Mouse (Mus musculus): ENCODE data around the gene Orai3.
A peak's percentile ranks its signal among the peaks of the same experiment; 100 is the strongest.

The Orai3 gene

DNA sequence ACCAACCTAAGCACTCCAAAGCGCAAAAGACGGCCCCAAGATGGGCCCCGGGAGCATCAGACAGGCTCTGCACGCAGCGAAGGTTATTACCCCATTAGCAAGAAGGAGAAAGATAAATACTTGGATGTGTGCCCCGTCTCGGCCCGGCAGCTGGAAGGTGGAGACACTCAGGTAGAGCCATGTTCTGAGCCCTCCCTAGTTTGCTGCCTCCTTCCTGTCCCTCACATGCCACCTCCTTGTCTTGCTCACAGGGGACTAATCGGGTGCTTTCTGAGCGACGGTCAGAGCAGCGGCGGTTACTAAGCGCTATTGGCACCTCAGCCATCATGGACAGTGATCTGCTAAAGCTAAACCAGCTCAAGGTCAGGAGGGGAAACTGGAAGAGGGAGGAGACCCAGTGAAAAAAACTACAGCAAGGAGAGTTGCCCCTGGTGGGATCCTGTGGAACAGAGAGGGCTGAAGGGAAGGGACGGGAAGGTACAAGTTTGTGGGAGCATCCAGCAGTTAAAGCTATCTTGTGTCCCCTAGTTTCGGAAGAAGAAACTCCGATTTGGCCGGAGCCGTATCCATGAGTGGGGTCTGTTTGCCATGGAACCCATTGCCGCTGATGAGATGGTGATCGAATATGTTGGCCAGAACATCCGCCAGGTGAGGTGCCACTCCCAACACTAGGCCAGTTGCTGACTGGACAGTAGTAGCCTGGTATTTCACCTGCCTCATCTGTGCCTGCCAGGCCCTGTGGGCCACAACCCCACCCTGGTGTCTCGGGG lies 27.6 kb downstream of the Orai3 start:
- Histone ChIP-seq H3K4me3 (replicated peaks; ENCODE audit: low read length) (no peak overlapping the region), H3K9me3 (ENCODE audit: low read length) (no peaks in the 10 kb centered on the region), H3K36me3 (ENCODE audit: insufficient read depth, low read length) (peaks cover 87% of the 10 kb centered on the region), H3K27me3 (ENCODE audit: insufficient read depth, low read length) (no peaks in the 10 kb centered on the region), H3K4me1 (replicated peaks; ENCODE audit: low read depth, low read length) (peaks cover 64% of the 10 kb centered on the region)
- TF ChIP-seq NANOG (IDR thresholded peaks at IDR 0.05; ENCODE audit: borderline replicate concordance, low read length) (no peak), CTCF (conservative IDR thresholded peaks at IDR 0.05; ENCODE audit: low read length) (no peak), POU5F1 (IDR thresholded peaks at IDR 0.05; ENCODE audit: borderline replicate concordance, low read length) (no peak)

- Histone ChIP-seq H3K9me3 (ENCODE audit: low read length) (no peaks in the 10 kb centered on the region), H3K4me3 (replicated peaks; ENCODE audit: low read length) (no peak overlapping the region), H3K27me3 (ENCODE audit: insufficient read depth, low read length) (no peaks in the 10 kb centered on the region), H3K4me1 (replicated peaks; ENCODE audit: low read depth, low read length) (peaks cover 69% of the 10 kb centered on the region), H3K36me3 (ENCODE audit: insufficient read depth, low read length) (peaks cover 85% of the 10 kb centered on the region)
- TF ChIP-seq CTCF (conservative IDR thresholded peaks at IDR 0.05; ENCODE audit: low read length), result no peak
- TF ChIP-seq POU5F1 (IDR thresholded peaks at IDR 0.05; ENCODE audit: borderline replicate concordance, low read length), result no peak
- TF ChIP-seq NANOG (IDR thresholded peaks at IDR 0.05; ENCODE audit: borderline replicate concordance, low read length), result no peak
These were observed 29.0 kb downstream of the Orai3 start for GRCm38 (mm10) chr7:127798591-127798990.

DNA sequence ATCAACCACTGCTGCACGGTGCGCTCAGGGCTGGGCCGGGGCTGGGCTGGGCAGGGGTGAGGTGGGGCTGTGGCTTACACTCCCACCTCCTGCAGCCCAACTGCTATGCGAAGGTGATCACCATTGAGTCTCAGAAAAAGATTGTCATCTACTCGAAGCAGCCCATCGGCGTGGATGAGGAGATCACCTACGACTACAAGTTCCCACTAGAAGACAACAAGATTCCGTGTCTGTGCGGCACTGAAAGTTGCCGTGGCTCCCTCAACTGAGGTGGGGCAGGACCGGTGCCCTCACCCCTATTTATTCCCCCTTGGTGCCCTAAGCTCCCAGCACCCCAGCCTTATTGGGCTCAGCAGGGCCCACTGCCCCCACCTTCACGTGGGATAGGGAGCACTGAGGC lies 29.6 kb downstream of the Orai3 start:
- Histone ChIP-seq H3K4me3 (replicated peaks; ENCODE audit: low read length) (no peak overlapping the region), H3K27me3 (ENCODE audit: insufficient read depth, low read length) (no peaks in the 10 kb centered on the region), H3K36me3 (ENCODE audit: insufficient read depth, low read length) (peaks cover 82% of the 10 kb centered on the region), H3K9me3 (ENCODE audit: low read length) (no peaks in the 10 kb centered on the region), H3K4me1 (replicated peaks; ENCODE audit: low read depth, low read length) (peaks cover 75% of the 10 kb centered on the region)
- TF ChIP-seq NANOG (IDR thresholded peaks at IDR 0.05; ENCODE audit: borderline replicate concordance, low read length) (no peak), POU5F1 (IDR thresholded peaks at IDR 0.05; ENCODE audit: borderline replicate concordance, low read length) (no peak), CTCF (conservative IDR thresholded peaks at IDR 0.05; ENCODE audit: low read length) (no peak)

DNA sequence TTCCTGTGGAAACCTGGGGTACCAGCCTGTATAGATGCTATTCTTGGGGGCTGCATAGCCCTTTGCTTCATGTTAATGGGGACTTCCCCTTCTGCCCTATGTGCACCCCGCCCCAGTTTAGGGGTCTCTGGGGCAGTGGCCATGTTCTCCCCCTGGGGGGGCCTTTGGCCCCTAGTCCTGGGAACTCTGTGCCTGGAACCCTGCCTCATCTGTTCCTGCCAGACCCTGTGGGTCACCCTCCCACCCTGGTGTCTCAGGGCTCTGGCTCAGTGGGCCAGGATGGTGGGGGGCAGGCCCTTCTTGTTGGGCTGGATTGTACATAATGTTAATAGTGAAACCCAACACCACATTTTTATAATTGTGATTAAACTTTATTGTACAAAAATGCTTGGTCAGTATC lies 30.1 kb downstream of the Orai3 start:
- TF ChIP-seq NANOG (IDR thresholded peaks at IDR 0.05; ENCODE audit: borderline replicate concordance, low read length), result no peak
- TF ChIP-seq POU5F1 (IDR thresholded peaks at IDR 0.05; ENCODE audit: borderline replicate concordance, low read length), result no peak
- TF ChIP-seq CTCF (conservative IDR thresholded peaks at IDR 0.05; ENCODE audit: low read length), result no peak

DNA sequence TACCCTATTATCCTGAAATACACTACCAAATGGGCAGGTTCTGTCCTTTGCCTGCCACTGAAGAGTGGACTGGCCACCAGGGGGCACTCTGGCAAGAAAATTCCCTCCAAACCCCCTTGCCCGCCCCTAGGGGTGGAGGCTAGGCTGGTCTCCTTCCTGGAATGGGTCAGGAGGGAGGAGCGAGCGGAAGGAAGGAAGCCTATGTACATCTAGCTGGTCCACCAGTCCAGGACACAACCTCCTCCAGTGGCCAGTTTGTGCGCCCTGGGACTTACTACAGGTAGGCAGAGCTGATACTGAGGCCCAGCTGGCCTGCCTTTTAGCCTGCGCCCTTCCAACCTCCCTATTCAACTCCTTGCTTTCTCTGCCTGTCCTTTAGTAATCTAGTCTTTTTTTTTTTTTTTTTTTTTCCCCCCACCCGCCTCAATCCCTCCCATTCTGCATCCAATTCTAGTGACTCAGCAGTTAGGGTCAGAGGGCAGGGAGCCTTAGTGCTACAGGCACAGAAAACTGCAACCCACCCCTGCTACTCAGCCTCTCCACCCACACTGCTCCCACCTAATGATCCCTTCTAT lies 30.9 kb downstream of the Orai3 start, which contains the start of gene Hsd3b7:
Hsd3b7 (plus strand) TSS at position 170 of the 575 bp plus-strand sequence.
- Histone ChIP-seq H3K9me3 (ENCODE audit: low read length) (no peaks in the 10 kb centered on the region), H3K4me3 (replicated peaks; ENCODE audit: low read length) (peak within 1 kb of the TSS; percentile 66), H3K27me3 (ENCODE audit: insufficient read depth, low read length) (no peaks in the 10 kb centered on the region), H3K4me1 (replicated peaks; ENCODE audit: low read depth, low read length) (peaks cover 70% of the 10 kb centered on the region), H3K36me3 (ENCODE audit: insufficient read depth, low read length) (peaks cover 70% of the 10 kb centered on the region)
- TF ChIP-seq CTCF (conservative IDR thresholded peaks at IDR 0.05; ENCODE audit: low read length), result peak; percentile 92
- TF ChIP-seq POU5F1 (IDR thresholded peaks at IDR 0.05; ENCODE audit: borderline replicate concordance, low read length), result no peak

More for the DNA sequence above, 30.1 kb downstream of the Orai3 start:
- Histone ChIP-seq H3K4me3 (replicated peaks; ENCODE audit: low read length) (no peak overlapping the region), H3K9me3 (ENCODE audit: low read length) (no peaks in the 10 kb centered on the region), H3K4me1 (replicated peaks; ENCODE audit: low read depth, low read length) (peaks cover 77% of the 10 kb centered on the region), H3K36me3 (ENCODE audit: insufficient read depth, low read length) (peaks cover 78% of the 10 kb centered on the region), H3K27me3 (ENCODE audit: insufficient read depth, low read length) (no peaks in the 10 kb centered on the region)

GRCm38 (mm10) chr7:127801010-127801621 lies 31.5 kb downstream of the Orai3 start:
- Histone ChIP-seq H3K4me1 (replicated peaks; ENCODE audit: low read depth, low read length) (peaks cover 64% of the 10 kb centered on the region), H3K36me3 (ENCODE audit: insufficient read depth, low read length) (peaks cover 64% of the 10 kb centered on the region), H3K4me3 (replicated peaks; ENCODE audit: low read length) (peak overlapping the region; percentile 66), H3K9me3 (ENCODE audit: low read length) (no peaks in the 10 kb centered on the region), H3K27me3 (ENCODE audit: insufficient read depth, low read length) (no peaks in the 10 kb centered on the region)
- TF ChIP-seq POU5F1 (IDR thresholded peaks at IDR 0.05; ENCODE audit: borderline replicate concordance, low read length) (no peak), NANOG (IDR thresholded peaks at IDR 0.05; ENCODE audit: borderline replicate concordance, low read length) (no peak), CTCF (conservative IDR thresholded peaks at IDR 0.05; ENCODE audit: low read length) (no peak)

DNA sequence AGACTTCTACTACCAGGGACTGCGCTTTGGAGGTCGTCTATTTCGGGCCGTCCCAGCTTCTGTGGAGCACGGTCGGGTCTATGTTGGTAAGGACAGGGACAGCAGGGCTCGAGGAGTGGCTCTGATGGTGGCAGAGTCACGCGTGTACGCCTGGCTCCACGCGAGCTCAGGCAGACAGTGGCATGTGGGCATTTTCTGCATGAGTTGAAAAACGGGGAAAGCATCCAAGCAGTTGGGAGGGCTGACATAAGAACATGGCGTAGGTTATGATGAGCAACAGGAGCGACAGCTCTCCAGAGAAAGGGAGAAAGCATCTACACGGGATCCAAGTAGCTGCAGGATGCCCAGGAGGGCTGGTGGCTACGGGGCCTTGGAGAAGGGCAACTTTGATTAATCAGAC lies 32.7 kb downstream of the Orai3 start:
- Histone ChIP-seq H3K27me3 (ENCODE audit: insufficient read depth, low read length) (no peaks in the 10 kb centered on the region), H3K9me3 (ENCODE audit: low read length) (no peaks in the 10 kb centered on the region), H3K36me3 (ENCODE audit: insufficient read depth, low read length) (peaks cover 52% of the 10 kb centered on the region), H3K4me3 (replicated peaks; ENCODE audit: low read length) (no peak overlapping the region), H3K4me1 (replicated peaks; ENCODE audit: low read depth, low read length) (peaks cover 57% of the 10 kb centered on the region)
- no peak for TF ChIP-seq CTCF (conservative IDR thresholded peaks at IDR 0.05; ENCODE audit: low read length)
- no peak for TF ChIP-seq NANOG (IDR thresholded peaks at IDR 0.05; ENCODE audit: borderline replicate concordance, low read length)
- no peak for TF ChIP-seq POU5F1 (IDR thresholded peaks at IDR 0.05; ENCODE audit: borderline replicate concordance, low read length)

- TF ChIP-seq POU5F1 (IDR thresholded peaks at IDR 0.05; ENCODE audit: borderline replicate concordance, low read length) (no peak), NANOG (IDR thresholded peaks at IDR 0.05; ENCODE audit: borderline replicate concordance, low read length) (no peak), CTCF (conservative IDR thresholded peaks at IDR 0.05; ENCODE audit: low read length) (no peak)
These were observed 39.2 kb downstream of the Orai3 start for GRCm38 (mm10) chr7:127808821-127809220.

More at GRCm38 (mm10) chr7:127808821-127809220, 39.2 kb downstream of the Orai3 start:
- peaks cover under 1% of the 10 kb centered on the region; the same call in 1 of the 2 replicates for H3K36me3 ChIP-seq (ENCODE audit: insufficient read depth, low read length)
- peaks cover 6% of the 10 kb centered on the region for H3K27me3 ChIP-seq (ENCODE audit: insufficient read depth, low read length)
- no peaks in the 10 kb centered on the region for H3K9me3 ChIP-seq (ENCODE audit: low read length)
- H3K4me3 ChIP-seq (replicated peaks; ENCODE audit: low read length), result no peak overlapping the region
- H3K4me1 ChIP-seq (replicated peaks; ENCODE audit: low read depth, low read length), result peaks cover 43% of the 10 kb centered on the region
